Mouse (Mus musculus): ENCODE results near the gene Arhgap23.

Arhgap23 gene

GRCm38 (mm10) chr11:97415330-97415711 lies at the start of gene Arhgap23:
Gene Arhgap23, plus strand, starts transcription at chr11:97415533.
- DNase-seq (ENCODE audit: low read depth in 2 of 2, low spot score in 2 of 2): no peak

GRCm38 (mm10) chr11:97365556-97365955 lies 49.8 kb upstream of the Arhgap23 start:
- DNase-seq (ENCODE audit: low read depth in 2 of 2, low spot score in 2 of 2): no peak

- DNase-seq (ENCODE audit: low read depth in 2 of 2, low spot score in 2 of 2): no peak
Measured at GRCm38 (mm10) chr11:97368501-97368900, 46.8 kb upstream of the Arhgap23 start.

- no peak for DNase-seq (ENCODE audit: low read depth in 2 of 2, low spot score in 2 of 2)
Measured at GRCm38 (mm10) chr11:97370329-97371091, 44.8 kb upstream of the Arhgap23 start.

GRCm38 (mm10) chr11:97372159-97372864 lies 43.0 kb upstream of the Arhgap23 start:
- DNase-seq (ENCODE audit: low read depth in 2 of 2, low spot score in 2 of 2): no peak

- no peak for DNase-seq (ENCODE audit: low read depth in 2 of 2, low spot score in 2 of 2)
Measured at GRCm38 (mm10) chr11:97373402-97373801, 41.9 kb upstream of the Arhgap23 start.

GRCm38 (mm10) chr11:97380036-97380435 lies 35.3 kb upstream of the Arhgap23 start:
- DNase-seq (ENCODE audit: low read depth in 2 of 2, low spot score in 2 of 2): no peak

GRCm38 (mm10) chr11:97383017-97383416 lies 32.3 kb upstream of the Arhgap23 start:
- no peak for DNase-seq (ENCODE audit: low read depth in 2 of 2, low spot score in 2 of 2)

- no peak for DNase-seq (ENCODE audit: low read depth in 2 of 2, low spot score in 2 of 2)
Measured at GRCm38 (mm10) chr11:97383764-97384163, 31.6 kb upstream of the Arhgap23 start.

- DNase-seq (ENCODE audit: low read depth in 2 of 2, low spot score in 2 of 2): no peak
Measured at GRCm38 (mm10) chr11:97387811-97388210, 27.5 kb upstream of the Arhgap23 start.

GRCm38 (mm10) chr11:97389127-97389526 lies 26.2 kb upstream of the Arhgap23 start:
- no peak for DNase-seq (ENCODE audit: low read depth in 2 of 2, low spot score in 2 of 2)

- no peak for DNase-seq (ENCODE audit: low read depth in 2 of 2, low spot score in 2 of 2)
Measured at GRCm38 (mm10) chr11:97393658-97394057, 21.7 kb upstream of the Arhgap23 start.

- no peak for DNase-seq (ENCODE audit: low read depth in 2 of 2, low spot score in 2 of 2)
Measured at GRCm38 (mm10) chr11:97394146-97394545, 21.2 kb upstream of the Arhgap23 start.

- DNase-seq (ENCODE audit: low read depth in 2 of 2, low spot score in 2 of 2): no peak
Measured at GRCm38 (mm10) chr11:97398506-97398905, 16.8 kb upstream of the Arhgap23 start.

GRCm38 (mm10) chr11:97399958-97400710 lies 15.2 kb upstream of the Arhgap23 start:
- DNase-seq (ENCODE audit: low read depth in 2 of 2, low spot score in 2 of 2): peak; percentile 61 to 73

GRCm38 (mm10) chr11:97401082-97401481 lies 14.3 kb upstream of the Arhgap23 start:
- DNase-seq (ENCODE audit: low read depth in 2 of 2, low spot score in 2 of 2): no peak

GRCm38 (mm10) chr11:97401686-97402435 lies 13.5 kb upstream of the Arhgap23 start:
- DNase-seq (ENCODE audit: low read depth in 2 of 2, low spot score in 2 of 2): no peak

- no peak for DNase-seq (ENCODE audit: low read depth in 2 of 2, low spot score in 2 of 2)
Measured at GRCm38 (mm10) chr11:97402746-97403145, 12.6 kb upstream of the Arhgap23 start.

- no peak for DNase-seq (ENCODE audit: low read depth in 2 of 2, low spot score in 2 of 2)
Measured at GRCm38 (mm10) chr11:97403614-97404183, 11.6 kb upstream of the Arhgap23 start.

GRCm38 (mm10) chr11:97404184-97404760 lies 11.1 kb upstream of the Arhgap23 start:
- no peak for DNase-seq (ENCODE audit: low read depth in 2 of 2, low spot score in 2 of 2)

All from CD8-positive naive resting alpha-beta T cell, adult 2 months (primary cell).